Mouse (Mus musculus) lung, adult 2 months (tissue): Measurements from ENCODE around the gene Galnt7. TPM values are rescaled to one million over a fixed set of nuclear protein-coding genes. Genes with fewer than 3 reads are reported as not detected.

Experiments used
- DNase-seq: peaks from one replicate; pipeline ENCODE4 v3.0.0; 2022
- H3K4me1 ChIP-seq: fragments of 200-500 bp; 2 replicates; pipeline ENCODE4 v1.6.1; 2011; ENCODE audit warnings: low read length; ENCODE audit not compliant: control insufficient read depth, insufficient read depth
- H3K4me3 ChIP-seq: fragments of 200-500 bp; replicated peaks from 2 replicates; pipeline ENCODE3; 2011; ENCODE audit warnings: low read depth, mild to moderate bottlenecking, control low read depth, low read length; ENCODE audit errors: extremely low read depth
- CTCF ChIP-seq: fragments of 200-500 bp; IDR thresholded peaks from 2 replicates; pipeline ENCODE4 v1.5.1; 2011; ENCODE audit warnings: mild to moderate bottlenecking, low read length, control low read depth; ENCODE audit not compliant: insufficient read depth
- POLR2A ChIP-seq: fragments of 200-500 bp; IDR thresholded peaks from 2 replicates; pipeline ENCODE4 v1.6.1; 2011; ENCODE audit warnings: low read depth, mild to moderate bottlenecking, control low read depth, low read length, borderline replicate concordance; ENCODE audit errors: extremely low read depth
- WGBS: fragments of 180-500 bp; shearing (Covaris S2); methylation state at CpG from one replicate; pipeline ENCODE4 v1.1.7; 2018; 5-methylcytosine and 5-hydroxymethylcytosine counted together
- polyA plus RNA-seq: library from polyadenylated mRNA; depleted of rRNA; stranded (reverse); fragments of >200 nt; gene quantifications from 2 replicates; pipeline ENCODE4 v1.2.3, GENCODE M21; 2012

Gene Galnt7
- polyA plus RNA-seq, 1 experiment = 2.0 TPM

- Histone ChIP-seq H3K4me1 (peaks cover 4% of the 10 kb centered on the region), H3K4me3 (no peak overlapping the region)
- TF ChIP-seq CTCF (peak; percentile 78), POLR2A (no peak)
- DNase-seq = peak; percentile 65
- WGBS = 11% methylated on average over 7 of the region's 7 CpGs
Observed at GRCm38 (mm10) chr8:57574398-57574797, 78.4 kb downstream of the Galnt7 start.

DNA sequence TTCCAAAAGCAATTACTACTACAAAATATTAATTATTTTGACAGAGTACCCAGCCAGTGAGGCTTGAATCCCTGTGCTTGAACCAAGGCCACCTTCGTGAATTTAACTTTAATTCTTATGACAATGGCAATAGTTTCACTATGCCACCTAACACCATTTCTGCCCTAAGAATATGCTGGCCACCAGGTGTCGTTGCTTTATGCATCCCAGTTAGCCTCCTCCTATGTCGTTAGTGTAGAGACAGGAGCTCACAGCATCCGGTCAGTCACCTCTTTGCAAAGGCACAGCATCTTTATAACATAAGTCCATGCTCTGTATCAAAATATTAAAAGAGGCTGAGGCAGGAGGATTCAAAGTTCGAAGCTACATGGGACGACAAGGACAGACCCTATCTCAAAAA lies 79.0 kb downstream of the Galnt7 start:
- 82% methylated on average over 6 of the region's 6 CpGs for WGBS
- no peak for DNase-seq
- H3K4me1 ChIP-seq = peaks cover 4% of the 10 kb centered on the region
- TF ChIP-seq CTCF (no peak), POLR2A (no peak)
- H3K4me3 ChIP-seq = no peak overlapping the region

DNA sequence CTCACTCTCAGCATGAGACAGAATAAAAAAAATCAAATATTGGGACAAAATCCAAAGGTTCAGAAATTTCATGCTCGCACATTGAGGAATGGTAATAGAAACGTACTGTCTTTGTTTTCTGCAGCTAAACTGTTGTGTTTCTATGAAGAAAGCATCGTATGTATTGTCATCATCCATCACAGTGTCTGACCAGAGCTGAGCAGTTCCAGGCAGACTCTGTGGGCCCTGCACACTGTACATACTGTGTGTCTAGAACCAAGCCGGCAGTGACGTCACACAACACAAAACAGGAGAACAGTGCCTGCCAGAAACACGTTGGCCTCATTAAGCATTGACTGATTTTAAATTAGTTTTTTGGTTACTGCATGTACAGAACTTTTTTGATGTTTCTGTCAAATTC lies 82.9 kb downstream of the Galnt7 start:
- Histone ChIP-seq H3K4me3 (no peak overlapping the region), H3K4me1 (no peaks in the 10 kb centered on the region)
- no peak for DNase-seq
- TF ChIP-seq CTCF (no peak), POLR2A (no peak)
- 70% methylated on average over 6 of the region's 6 CpGs for WGBS

DNA sequence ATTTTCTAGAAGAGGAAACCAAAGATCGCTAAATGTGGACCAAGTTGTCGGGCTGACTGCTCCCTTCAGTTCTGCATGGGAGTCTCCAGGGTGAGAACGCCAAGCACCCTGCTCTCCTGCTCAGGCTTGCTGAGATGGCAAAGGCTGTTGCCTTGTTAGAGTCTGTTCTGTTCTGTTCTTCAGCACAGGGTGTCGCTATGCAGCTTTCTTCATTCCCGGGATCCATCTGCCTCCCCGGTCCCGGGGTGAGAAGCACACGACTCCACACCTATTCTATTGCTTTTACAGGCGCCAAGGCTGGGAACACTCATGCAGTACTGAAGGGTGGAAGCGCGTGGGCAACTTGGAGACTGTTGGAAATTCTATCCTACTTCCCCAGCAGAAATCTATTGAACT lies 83.4 kb downstream of the Galnt7 start:
- Histone ChIP-seq H3K4me3 (no peak overlapping the region), H3K4me1 (no peaks in the 10 kb centered on the region)
- WGBS = 40% methylated on average over 11 of the region's 11 CpGs
- TF ChIP-seq POLR2A (no peak), CTCF (no peak)
- no peak for DNase-seq

GRCm38 (mm10) chr8:57568633-57569399 lies 84.0 kb downstream of the Galnt7 start:
- TF ChIP-seq POLR2A (no peak), CTCF (no peak)
- 85% methylated on average over 18 of the region's 18 CpGs for WGBS
- Histone ChIP-seq H3K4me1 (no peaks in the 10 kb centered on the region), H3K4me3 (no peak overlapping the region)
- no peak for DNase-seq

DNA sequence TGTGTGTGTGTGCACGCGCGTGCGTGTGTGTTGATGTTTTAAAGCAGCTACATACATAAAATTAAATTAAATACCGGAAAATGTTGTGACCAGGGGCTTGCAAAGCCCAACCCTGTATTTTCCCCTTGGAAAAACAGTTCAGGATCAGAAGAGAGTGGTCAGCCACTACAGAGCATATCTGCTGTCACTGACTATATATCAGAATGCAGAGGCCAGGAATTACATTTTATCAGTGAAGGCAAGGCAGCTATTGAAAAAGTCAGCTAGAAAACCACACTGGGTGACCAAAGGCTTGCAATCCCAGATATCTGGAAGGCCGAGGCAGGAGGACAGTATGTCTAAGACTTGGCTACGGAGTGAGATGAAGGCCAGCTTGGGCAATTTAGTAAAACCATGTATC lies 84.8 kb downstream of the Galnt7 start:
- WGBS = 95% methylated on average over 7 of the region's 7 CpGs
- no peaks in the 10 kb centered on the region for H3K4me1 ChIP-seq
- TF ChIP-seq CTCF (no peak), POLR2A (no peak)
- H3K4me3 ChIP-seq = no peak overlapping the region
- no peak for DNase-seq

GRCm38 (mm10) chr8:57565039-57565438 lies 87.8 kb downstream of the Galnt7 start:
- WGBS = 60% methylated on average over 6 of the region's 6 CpGs
- Histone ChIP-seq H3K4me3 (no peak overlapping the region), H3K4me1 (no peaks in the 10 kb centered on the region)
- TF ChIP-seq POLR2A (no peak), CTCF (no peak)
- no peak for DNase-seq

DNA sequence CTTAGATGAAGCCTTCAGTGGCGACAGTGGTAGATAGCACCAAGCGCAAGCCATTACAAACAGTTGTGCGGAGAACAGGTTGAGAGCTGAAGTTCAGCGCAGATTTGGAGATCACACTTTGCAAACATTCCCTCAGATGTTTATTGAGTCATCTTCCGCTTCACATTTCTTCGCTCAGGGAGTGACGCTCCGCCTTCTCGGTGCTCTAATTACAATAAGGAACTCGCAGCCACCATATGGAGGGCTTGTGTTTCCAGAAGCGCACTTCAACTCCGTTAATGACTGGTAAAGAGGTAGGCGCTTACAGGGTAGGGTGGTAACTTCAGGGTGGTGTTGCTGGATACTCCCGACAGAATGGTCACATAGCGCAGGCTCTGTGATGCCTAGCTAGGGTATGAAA lies 89.1 kb downstream of the Galnt7 start:
- WGBS = 79% methylated on average over 15 of the region's 15 CpGs
- no peaks in the 10 kb centered on the region for H3K4me1 ChIP-seq
- H3K4me3 ChIP-seq = no peak overlapping the region
- no peak for DNase-seq
- TF ChIP-seq CTCF = no peak
- TF ChIP-seq POLR2A = no peak

DNA sequence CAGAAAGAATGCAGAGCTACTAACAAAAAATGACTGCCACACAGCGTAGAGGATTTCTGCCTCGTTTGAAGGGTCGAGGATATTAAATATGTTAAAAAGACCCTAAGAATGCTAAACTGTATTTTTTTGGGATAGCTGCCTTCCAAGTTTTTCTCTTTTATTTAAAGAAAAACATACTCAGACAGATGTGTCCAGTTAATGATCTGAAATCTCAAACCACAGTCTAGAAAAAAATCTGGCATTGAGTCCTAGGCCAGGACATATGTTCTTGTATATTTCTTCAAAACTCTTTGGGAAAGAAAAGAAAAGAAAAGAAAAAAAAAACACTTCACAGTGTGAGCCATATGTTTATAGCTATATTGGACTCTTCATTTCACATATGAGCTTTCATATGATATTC lies 90.1 kb downstream of the Galnt7 start:
- TF ChIP-seq CTCF (no peak), POLR2A (no peak)
- 90% methylated on average over 3 of the region's 3 CpGs for WGBS
- Histone ChIP-seq H3K4me3 (no peak overlapping the region), H3K4me1 (no peaks in the 10 kb centered on the region)
- no peak for DNase-seq

DNA sequence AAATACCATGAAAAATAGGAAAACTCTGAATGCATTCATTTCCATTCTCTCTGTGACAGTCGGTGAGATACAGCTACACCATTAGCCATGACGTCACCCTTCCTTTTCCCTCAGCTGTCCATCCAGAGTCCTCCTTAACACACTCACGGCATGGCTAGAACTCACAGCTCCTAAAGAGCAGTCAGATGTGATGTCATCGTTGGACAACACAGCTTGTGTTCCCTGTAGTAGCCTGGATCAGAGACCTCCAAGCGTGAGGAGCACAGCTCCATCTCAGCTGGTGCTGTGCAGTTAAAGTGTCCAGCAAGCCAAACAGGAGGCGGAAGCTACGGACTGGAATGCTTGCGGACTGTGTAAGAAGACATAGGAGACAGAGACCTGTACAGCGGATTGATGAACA lies 91.9 kb downstream of the Galnt7 start:
- DNase-seq = no peak
- H3K4me3 ChIP-seq = no peak overlapping the region
- H3K4me1 ChIP-seq = no peaks in the 10 kb centered on the region
- WGBS = 80% methylated on average over 9 of the region's 9 CpGs
- TF ChIP-seq CTCF (no peak), POLR2A (no peak)
